Mouse (Mus musculus): Measurements from ENCODE around the gene Map3k6. TPM values are rescaled to one million over a fixed set of nuclear protein-coding genes. Genes with fewer than 3 reads are reported as not detected.

Gene Map3k6
- total RNA-seq, 4 experiments from 2014 or later, result 2.5 to 7.8 (median 4.8) TPM

DNA sequence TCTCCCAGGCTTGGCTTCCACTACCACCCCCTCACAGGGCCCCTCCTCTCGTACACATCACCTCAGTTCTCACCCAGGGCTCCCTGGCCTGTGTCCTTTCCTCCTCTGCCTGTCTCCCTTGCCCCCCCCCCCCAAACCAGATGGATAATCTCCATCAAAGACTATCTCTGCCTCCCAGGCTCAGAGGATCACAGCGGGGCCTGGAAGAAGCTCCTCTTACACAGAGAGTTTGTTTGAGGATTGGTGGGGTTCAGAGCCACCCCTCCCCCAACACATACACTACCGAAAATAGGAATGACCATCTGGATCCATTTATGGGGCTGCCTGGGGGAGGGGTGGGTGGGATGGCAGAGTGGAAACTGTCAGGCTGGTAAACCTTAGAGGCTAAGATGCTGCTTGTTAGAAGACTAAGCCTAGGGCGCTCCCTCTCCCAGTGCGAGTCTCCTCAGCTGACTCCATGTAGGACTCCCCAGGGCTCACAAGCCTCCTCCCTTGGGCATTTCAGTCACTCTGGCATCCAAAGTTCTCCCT is 41.4 kb downstream of the Map3k6 start:
- DNase-seq (ENCODE audit: low spot score in 2 of 2), result no peak

DNA sequence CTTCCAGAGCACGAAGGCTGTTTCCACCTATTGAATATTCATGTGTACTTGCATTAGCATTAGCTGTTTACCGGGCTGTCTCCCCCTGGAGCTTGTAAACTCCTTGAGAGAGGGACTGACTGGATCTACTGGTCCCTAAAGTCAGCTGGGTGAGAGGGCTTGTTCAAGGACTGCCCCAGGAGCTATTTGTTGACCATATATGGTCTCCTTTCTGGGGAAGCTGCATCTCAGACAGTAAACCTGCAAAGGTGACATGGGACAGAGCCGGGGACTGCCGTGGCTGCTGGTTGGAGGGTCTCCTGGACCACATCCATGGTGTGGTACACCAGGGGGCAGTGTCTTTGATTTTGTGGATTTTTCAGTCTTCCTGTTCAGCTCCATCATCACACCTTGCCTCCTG is 42.0 kb downstream of the Map3k6 start:
- no peak for DNase-seq (ENCODE audit: low spot score in 2 of 2)

DNA sequence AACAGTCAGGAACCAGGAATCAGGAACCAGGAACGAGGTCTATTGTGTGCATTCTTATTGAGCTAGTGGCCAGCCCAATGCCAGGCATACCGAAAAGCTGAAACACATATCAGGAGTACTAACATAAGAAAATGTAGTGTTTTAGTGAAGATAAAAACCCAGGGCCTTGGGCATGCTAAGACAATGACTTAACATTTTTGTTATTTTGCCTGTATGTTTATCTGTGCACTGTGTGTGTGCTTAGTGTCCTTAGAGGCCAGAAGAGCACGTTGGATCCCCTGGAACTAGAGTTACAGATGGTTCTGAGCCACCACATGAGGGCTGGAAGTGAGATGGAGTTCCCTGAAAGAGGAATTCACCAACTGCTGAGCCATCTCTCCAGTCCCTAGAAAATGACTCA is 44.7 kb downstream of the Map3k6 start:
- DNase-seq (ENCODE audit: low spot score in 2 of 2), result no peak

DNA sequence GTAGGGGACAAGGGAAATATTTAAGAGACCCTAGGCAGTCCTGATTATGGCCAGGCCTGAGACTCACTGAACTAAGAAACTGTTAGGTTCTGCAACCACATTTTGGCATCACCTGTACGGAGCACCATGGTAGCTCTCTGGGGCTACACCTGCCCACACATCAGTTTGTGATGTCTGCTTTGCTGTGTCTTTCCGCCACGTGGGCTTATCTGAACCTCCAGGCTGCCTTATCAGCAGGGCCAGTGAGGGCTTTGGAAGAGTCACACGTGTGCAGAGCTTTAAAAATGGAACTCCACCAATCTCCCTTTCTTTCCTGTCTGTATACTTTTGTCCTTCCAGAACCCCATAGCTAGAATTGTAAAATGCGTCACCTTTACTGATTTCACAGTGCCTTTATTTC is 45.3 kb downstream of the Map3k6 start:
- DNase-seq (ENCODE audit: low spot score in 2 of 2), result no peak

DNA sequence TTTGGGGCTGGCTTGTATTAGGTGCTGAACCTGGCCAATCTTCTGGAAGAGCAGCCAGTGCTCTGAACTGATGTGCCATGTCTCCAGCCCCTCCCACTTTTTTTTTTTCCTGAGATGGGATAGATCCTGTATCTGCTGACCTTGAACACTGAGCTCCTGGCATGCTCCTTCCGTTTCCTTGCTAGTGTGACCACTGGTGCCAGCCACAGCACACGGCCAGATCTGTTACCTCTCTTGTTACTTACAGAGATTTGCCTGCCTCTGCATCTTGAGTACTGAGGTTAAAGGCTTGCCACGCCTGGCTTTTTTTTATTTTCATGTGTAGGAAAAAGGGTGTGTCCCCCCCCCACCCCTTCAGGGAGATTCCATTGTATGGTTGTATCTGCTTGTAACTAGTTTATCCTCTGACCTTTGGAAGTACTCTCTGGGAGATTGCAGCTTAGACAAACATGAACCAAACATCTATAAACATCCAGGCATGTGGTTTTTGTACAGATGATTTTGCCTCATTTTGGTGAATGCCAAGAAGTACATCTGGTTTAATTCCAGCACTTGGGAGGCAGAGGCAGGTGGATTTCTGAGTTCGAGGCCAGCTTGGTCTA is 46.0 kb downstream of the Map3k6 start:
- DNase-seq (ENCODE audit: low spot score in 2 of 2), result no peak

DNA sequence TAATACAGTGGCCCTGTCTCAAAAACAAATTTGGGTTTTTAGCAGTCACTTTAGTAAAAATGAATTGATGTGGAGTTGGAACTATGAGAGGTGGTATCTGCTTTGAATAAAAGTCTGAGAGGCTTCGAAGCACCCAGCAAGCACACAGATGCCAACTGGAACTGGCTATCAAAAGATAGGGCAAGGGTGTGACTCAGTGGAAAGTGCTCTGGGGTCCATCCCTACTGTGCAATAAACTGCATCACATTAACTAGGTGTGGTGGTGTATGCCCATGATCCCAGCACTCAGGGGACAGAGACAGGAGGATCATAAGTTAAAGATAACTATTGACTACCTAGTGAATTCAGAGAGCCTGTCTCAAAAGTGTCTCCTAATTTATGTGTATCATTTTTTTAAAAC is 50.6 kb downstream of the Map3k6 start:
- no peak for DNase-seq (ENCODE audit: low spot score in 2 of 2)

DNA sequence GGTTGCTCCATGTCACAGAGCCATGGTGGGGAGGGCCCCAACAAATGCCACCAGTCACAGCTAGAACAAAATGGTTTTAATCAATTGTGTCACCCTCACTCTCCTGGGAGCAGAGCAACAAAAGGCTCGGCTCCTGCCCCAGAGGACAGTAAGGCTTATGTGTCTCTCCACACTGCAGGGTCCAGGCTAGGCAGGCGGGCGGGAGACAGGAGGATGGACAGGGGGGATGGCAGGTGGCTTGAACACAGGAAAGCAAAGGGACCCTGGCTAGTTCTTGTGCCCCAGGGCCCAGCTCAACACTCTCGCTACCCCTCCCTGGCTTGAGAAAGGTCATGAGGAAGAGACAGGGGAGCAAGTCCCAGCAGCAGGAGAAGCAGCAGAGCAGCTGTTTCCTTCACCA is 51.8 kb downstream of the Map3k6 start:
- DNase-seq (ENCODE audit: low spot score in 2 of 2), result no peak

DNA sequence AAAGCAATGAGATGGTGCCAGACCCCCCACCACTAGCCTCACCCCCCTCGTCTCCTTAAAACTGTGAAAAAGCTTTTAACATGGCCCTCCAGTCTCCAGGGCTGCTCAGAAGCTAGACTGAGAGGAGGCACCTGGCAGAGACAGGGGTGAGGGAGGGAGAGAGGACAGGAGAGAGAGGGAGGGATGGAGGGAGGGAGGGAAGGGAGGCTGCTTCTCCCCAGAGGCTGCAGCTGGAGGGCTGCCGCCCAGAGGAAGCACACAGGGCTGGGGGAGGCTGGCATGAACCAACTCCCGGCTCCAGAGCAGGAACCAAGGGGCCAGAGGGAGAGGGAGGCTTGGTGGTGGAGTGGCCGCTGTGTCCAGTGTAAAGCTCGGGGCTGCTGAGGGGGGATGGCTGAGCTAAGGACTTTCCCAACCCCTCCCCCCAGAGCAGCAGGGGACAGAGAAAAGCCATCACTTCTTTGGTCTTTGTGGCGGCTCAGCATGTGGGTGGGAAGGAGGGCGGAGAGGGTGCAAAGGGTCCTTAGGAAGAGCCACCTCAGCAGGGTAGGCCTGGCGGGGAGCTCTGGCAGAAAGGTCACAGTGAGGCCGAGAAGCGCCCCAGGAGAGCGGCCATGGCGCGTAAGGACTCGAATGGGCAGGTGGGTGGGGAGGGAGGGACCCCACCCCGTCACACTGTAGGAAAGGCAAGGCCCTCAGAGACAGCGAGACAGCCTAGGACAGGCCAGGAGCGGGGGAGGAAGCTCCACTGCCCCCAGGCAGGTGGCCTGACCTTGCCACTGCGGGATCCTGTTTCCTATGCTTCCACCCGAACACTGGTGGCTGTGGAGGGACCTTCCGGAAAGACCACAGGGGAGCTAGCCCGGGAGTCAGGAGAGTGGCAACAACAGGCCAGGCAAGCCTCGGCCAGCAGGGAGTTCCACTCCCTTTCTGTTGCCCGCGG is 52.6 kb downstream of the Map3k6 start:
- DNase-seq (ENCODE audit: low spot score in 2 of 2), result no peak

DNA sequence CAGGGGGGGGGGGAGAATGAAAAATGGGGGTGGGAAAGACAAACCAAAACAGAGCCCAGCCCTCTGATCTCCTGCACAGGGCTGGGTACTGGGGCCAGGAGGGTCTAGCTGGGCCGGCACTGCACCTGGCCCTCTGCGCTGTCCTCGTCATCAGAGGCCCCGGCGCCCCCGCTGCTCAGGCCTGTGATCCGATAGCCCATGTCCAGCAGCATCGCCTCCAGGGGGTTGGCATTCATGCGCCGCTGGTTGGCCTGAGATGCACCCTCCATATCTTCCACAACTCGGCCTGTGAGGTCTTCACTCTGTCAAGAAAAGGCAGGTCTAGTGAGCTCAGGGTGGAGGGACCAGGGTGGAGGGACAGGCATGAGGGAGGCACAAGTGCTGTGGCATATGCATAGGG is 53.5 kb downstream of the Map3k6 start:
- no peak for DNase-seq (ENCODE audit: low spot score in 2 of 2)

DNA sequence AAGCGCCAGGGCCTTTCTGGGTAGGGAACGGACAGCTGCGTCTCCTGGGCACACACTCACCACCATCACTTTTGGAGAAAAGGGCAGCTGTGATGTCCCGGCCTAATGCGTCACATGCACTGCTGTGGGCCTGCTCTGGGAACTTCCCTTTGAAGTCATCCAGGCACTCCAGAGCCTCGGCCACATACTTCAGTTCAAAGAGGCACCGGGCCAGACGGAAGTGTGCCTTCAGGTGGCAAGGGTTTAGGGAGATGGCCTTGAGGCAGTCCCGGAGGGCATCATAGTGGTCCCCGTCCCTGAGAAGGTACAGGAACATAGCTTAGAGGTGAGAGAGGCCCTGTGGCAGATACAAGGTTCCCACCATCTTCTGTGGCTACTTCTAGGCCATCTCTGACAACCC is 56.7 kb downstream of the Map3k6 start:
- no peak for DNase-seq (ENCODE audit: low spot score in 2 of 2)

DNA sequence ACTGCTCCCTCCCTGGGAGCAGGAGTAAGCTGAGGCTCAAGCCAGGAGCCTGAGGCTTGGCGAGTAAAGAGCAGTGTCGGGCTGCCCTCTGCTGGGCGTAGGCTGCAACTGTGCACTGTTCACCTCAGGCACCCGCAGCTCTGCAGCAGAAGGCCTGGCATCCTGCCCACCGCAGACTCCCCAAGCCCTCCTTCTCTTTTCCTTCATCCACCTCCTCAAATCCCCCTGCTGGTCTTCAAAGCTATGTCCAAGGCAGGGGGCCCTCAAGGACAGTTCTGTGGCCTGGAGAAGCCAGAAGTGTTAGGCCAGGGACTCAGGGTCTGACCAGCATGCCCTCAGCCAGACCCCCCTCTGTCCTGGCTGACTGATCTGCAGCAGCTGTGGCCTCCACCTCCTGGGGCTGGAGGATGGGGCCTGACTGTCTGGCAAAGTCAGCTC is 57.2 kb downstream of the Map3k6 start:
- DNase-seq (ENCODE audit: low spot score in 2 of 2), result peak; percentile 62 to 67

DNA sequence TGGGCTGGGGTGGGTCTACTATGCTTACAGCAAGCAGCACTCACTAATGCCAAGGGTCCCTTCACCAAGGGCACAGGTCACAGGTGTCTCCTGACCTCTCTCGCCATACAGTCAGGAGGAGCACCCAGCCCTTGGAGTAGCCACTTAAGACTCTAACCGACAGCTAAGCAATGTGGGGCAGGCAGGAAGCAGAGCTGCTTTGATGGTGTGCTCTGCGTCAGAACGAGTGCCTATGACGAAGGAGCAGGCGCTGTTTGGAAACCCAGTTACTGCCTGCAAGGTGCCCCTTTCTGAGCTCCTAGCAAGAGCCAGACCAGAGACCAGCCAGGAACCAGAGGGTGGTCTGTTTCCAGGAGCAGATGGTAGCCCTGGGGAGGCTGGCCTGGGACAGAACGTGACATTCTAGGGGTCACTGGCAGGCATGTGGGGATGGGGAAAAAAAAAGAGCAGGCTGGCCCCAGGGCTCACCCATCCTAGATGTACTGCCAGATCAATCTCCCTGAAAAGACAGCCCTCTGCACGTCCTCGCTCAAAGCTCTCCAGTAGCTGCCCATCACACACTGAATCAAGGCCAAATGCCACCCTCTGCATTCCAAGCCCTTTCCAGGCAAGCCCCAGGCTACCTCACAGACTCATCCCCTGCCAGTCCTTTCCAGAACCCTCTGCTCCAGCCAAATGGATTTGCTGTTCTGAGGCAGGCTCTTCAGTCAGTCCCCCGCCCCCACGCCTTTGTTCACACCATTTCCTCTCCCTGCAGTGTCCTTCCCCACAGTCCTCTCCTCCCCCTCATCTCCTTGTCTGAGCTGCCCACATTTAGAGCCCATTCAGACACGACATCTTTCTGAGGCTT is 58.1 kb downstream of the Map3k6 start:
- DNase-seq (ENCODE audit: low spot score in 2 of 2), result no peak

DNA sequence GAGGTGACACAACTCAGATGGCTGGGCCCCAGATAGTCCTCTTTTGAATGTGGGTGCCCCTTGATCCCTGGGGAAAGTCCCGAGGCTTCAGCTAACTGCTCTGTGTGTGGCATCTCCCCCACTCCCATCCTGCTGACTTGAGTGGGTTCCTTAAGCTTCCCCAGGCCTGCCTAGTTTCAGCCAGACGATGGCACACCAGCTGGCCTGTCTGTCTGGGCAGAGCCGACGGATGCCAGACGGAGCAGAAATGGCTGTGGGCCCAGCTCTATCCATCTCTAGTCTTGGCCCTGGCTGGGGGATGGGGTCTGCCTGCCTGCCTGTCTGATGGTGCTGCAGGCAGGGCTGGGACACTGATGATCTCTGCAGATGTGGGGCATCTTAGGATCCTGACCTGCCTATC is 59.1 kb downstream of the Map3k6 start:
- no peak for DNase-seq (ENCODE audit: low spot score in 2 of 2)

DNA sequence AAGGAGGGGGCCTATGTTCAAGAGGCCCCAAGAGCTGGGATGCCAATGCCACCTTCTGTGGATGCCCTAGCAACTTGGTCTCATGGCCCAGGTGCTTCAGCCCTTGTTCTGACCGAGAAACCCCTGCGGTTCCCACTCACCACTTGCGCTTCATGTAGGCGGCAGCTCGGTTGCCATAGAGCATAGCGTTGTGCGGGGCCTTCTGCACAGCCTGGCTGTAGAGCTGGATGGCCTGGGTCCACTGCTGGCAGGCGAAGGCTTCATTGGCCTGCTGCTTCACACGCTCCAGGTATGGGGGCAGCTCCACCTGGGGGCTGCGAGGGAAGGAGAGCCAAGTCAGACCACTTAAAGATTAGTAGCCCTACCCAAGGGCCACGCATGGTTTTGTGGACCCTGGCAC is 59.8 kb downstream of the Map3k6 start:
- no peak for DNase-seq (ENCODE audit: low spot score in 2 of 2)

DNA sequence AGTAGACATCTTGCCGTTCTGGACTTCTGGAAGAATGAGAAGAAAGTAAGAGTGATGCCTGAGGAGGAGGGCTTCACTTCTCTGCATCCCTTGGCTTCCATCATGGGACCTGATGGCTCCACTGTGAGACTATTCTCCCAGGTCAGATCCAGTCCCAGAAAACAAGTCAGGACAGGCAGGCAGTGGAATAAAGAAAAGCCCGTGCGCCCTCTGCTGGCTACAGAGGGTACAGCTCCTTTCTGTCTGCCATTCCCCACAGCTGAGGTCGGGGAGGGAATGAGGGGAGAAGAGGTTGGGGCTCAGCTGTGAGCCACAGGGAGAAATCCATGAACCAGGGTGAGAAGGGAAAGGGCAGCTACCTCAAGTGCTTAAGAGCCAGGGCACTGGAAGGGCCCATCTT is 61.2 kb downstream of the Map3k6 start:
- DNase-seq (ENCODE audit: low spot score in 2 of 2), result peak; percentile 43 to 47

Small RNA genes within 50 kb of the gene (microRNA-seq; reads per million reads assigned to microRNA genes)
- not detected for gene Mir7017

Other genes with a start within 250 kb of the Map3k6 start
- gene Ahdc1, start 229.6 kb upstream of the Map3k6 start, total RNA-seq (2022), result 10 to 100 TPM; 26.3 to 32.9 (median 28.9) TPM
- gene Wasf2, start 110.3 kb upstream of the Map3k6 start, total RNA-seq (2022), result 10 to 100 TPM; 18.8 to 27.9 (median 27.3) TPM
- under 1 TPM in 1 of 4 experiments, not detected in 3; 0.59 TPM for gene Cd164l2, start 28.7 kb upstream of the Map3k6 start, total RNA-seq (2022)
- gene Gpr3, start 28.3 kb upstream of the Map3k6 start, total RNA-seq (2022), result not detected
- gene Sytl1, start 22.3 kb downstream of the Map3k6 start, total RNA-seq (2022), result under 1 TPM in 1 of 4 experiments, not detected in 3; 0.12 TPM
- 10 to 100 TPM; 24.5 to 27.8 (median 26.2) TPM for gene Tmem222, start 37.0 kb downstream of the Map3k6 start, total RNA-seq (2022)
- gene Wdtc1, start 112.7 kb downstream of the Map3k6 start, total RNA-seq (2022), result 100 to 1,000 TPM in 2 of 4 experiments, 10 to 100 TPM in 2; 85.4 to 104 (median 95.3) TPM
- gene Slc9a1, start 128.9 kb downstream of the Map3k6 start, total RNA-seq (2022), result 1 to 10 TPM; 6.9 to 9.8 (median 8.4) TPM
- gene Tent5b, start 239.3 kb downstream of the Map3k6 start, total RNA-seq (2022), result under 1 TPM; 0.41 to 0.87 (median 0.69) TPM